ENCODE assay signal across 21 mouse cellular contexts in genomic region chr17:65905241-65905640, GRCm38 (mm10). TPM values are rescaled to one million over a fixed set of nuclear protein-coding genes. Genes with fewer than 3 reads are reported as not detected.
A peak's percentile ranks its signal among the peaks of the same experiment; 100 is the strongest.
DNase-seq lines count a peak whose midpoint lies in the region; ATAC-seq and TF ChIP-seq lines count a peak whose summit lies in the region.
"Had no signal": no experiment of that assay in that cellular context is flagged by ENCODE, and none has a peak within 500 bp of the region (broad histone marks: within the 10 kb centered on the region; RNA-seq: fewer than 3 reads in every experiment).

No protein-coding gene starts in this region.

- no peaks in the 10 kb centered on the region for H3K9me3 ChIP-seq in midbrain, postnatal 0 days (ENCODE audit: low read length)
- H3K9me3 ChIP-seq: heart, embryonic 10.5 days; midbrain, embryonic 12.5 days had no signal

- H3K27me3 ChIP-seq in midbrain, postnatal 0 days (ENCODE audit: insufficient read depth, low read length), result no peaks in the 10 kb centered on the region
- H3K27me3 ChIP-seq: hindbrain, embryonic 13.5 days; midbrain, embryonic 12.5 days had no signal

- TF ChIP-seq CTCF in lung, adult 2 months (IDR thresholded peaks at IDR 0.05; ENCODE audit: insufficient read depth, low read length), result no peak
- TF ChIP-seq CTCF in midbrain, postnatal 0 days (IDR thresholded peaks at IDR 0.05), result no peak

- no peak overlapping the region for H3K4me3 ChIP-seq in lung, adult 2 months (replicated peaks; ENCODE audit: extremely low read depth, low read depth, low read length)
- no peak overlapping the region for H3K4me3 ChIP-seq in midbrain, postnatal 0 days (ENCODE audit: low read depth, low read length)
- H3K4me3 ChIP-seq: heart, embryonic 10.5 days; hindbrain, embryonic 13.5 days; midbrain, embryonic 12.5 days had no signal

- H3K9ac ChIP-seq in midbrain, postnatal 0 days (replicated peaks; ENCODE audit: low read length, poor library complexity, severe bottlenecking), result no peak overlapping the region
- H3K9ac ChIP-seq: forebrain, postnatal 0 days; hindbrain, embryonic 13.5 days; midbrain, embryonic 12.5 days had no signal

- H3K4me2 ChIP-seq in midbrain, postnatal 0 days (ENCODE audit: low read depth, low read length, poor library complexity, severe bottlenecking), result peak overlapping the region; percentile 20; the same call in 1 of the 2 replicates
- H3K4me2 ChIP-seq: hindbrain, embryonic 13.5 days; midbrain, embryonic 12.5 days had no signal

- peaks cover 3% of the 10 kb centered on the region; the same call in 1 of the 2 replicates for H3K4me1 ChIP-seq in lung, adult 2 months (ENCODE audit: control insufficient read depth, insufficient read depth, low read length)
- no peaks in the 10 kb centered on the region; the same call in 1 of the 2 replicates for H3K4me1 ChIP-seq in midbrain, postnatal 0 days (ENCODE audit: insufficient read depth, low read length)
- H3K4me1 ChIP-seq: hindbrain, embryonic 13.5 days had no signal

- H3K36me3 ChIP-seq in midbrain, postnatal 0 days (ENCODE audit: insufficient read depth, low read length), result no peaks in the 10 kb centered on the region
- H3K36me3 ChIP-seq: G1E; midbrain, embryonic 12.5 days had no signal

- H3K27ac ChIP-seq in midbrain, postnatal 0 days (ENCODE audit: low read depth, low read length), result no peak overlapping the region
- H3K27ac ChIP-seq: hindbrain, embryonic 13.5 days; midbrain, embryonic 12.5 days had no signal

- DNase-seq in cerebellum, postnatal 14 days, result peak; percentile 24 to 40
- DNase-seq in cerebellum, postnatal 4 days (ENCODE audit: low spot score in 2 of 2), result no peak
- peak; percentile 14 for DNase-seq in lung, postnatal 10 days
- DNase-seq in lung, adult 2 months, result no peak
- peak; percentile 68 for DNase-seq in R1 (ENCODE audit: low read depth, low spot score)
- peak; percentile 7 for DNase-seq in midbrain, postnatal 0 days (ENCODE audit: low spot score)
- DNase-seq in B cell, adult 2 months, result no peak
- DNase-seq in c-Kit-positive CD71-positive TER-119-positive erythroid progenitor cells, embryonic 14.5 days (ENCODE audit: low spot score), result no peak
- DNase-seq: cerebellum, postnatal 36 days; forebrain, postnatal 0 days; heart, postnatal 10 days; kidney, adult 2 months; kidney, postnatal 36 days; layer of hippocampus, adult 9-11 months; lung, postnatal 36 days; right cerebral cortex, adult 18-20 months; thymus, postnatal 14 days had no signal

- no peak for TF ChIP-seq POLR2A in lung, adult 2 months (IDR thresholded peaks at IDR 0.05; ENCODE audit: borderline replicate concordance, extremely low read depth, low read depth, low read length)

- 82% methylated on average over 14 of the region's 14 CpGs for WGBS in lung, adult 2 months
- 37% methylated on average over 14 of the region's 14 CpGs for WGBS in midbrain, postnatal 0 days

- peak; percentile 27; the same call in 1 of the 2 replicates for ATAC-seq in midbrain, postnatal 0 days (ENCODE audit: low FRiP score)
- ATAC-seq: forebrain, postnatal 0 days had no signal

RNA-seq across cellular contexts. Expression of gene Ralbp1, which starts 19.6 kb away (rescaled TPM):
- 55.1 and 60.5 TPM in 2 replicates for polyA plus RNA-seq in lung, adult 2 months (2012; rRNA removed)
- 32.9 and 42.0 TPM in 2 replicates for total RNA-seq in midbrain, postnatal 0 days (2014; rRNA removed)
- 50.0 and 55.8 TPM in 2 replicates for polyA plus RNA-seq in midbrain, postnatal 0 days (2015; fragmentation: Nextera tagmentation; extraction: Ambion mirVana)

RNA-seq across cellular contexts. Expression of gene Twsg1, which starts 45.8 kb away (rescaled TPM):
- polyA plus RNA-seq in lung, adult 2 months (2012; rRNA removed), result 85.2 and 92.5 TPM in 2 replicates
- total RNA-seq in midbrain, postnatal 0 days (2014; rRNA removed), result 45.3 and 47.4 TPM in 2 replicates
- 38.4 and 42.2 TPM in 2 replicates for polyA plus RNA-seq in midbrain, postnatal 0 days (2015; fragmentation: Nextera tagmentation; extraction: Ambion mirVana)

Comparison
In these comparisons a context has a peak if more than half of its experiments do, and no peak if none do; other contexts are left out.
1. DNase-seq: peak in cerebellum, postnatal 14 days (2 of 2), lung, postnatal 10 days (single experiment), R1 (single experiment) and midbrain, postnatal 0 days (single experiment); none in cerebellum, postnatal 4 days (0 of 2), lung, adult 2 months (single experiment), B cell, adult 2 months (0 of 2) and c-Kit-positive CD71-positive TER-119-positive erythroid progenitor cells, embryonic 14.5 days (single experiment).